Mouse (Mus musculus) intestine, postnatal 0 days (tissue): ENCODE data around the gene Capn8. TPM values are rescaled to one million over a fixed set of nuclear protein-coding genes. Genes with fewer than 3 reads are reported as not detected.

Experiments used
- ATAC-seq: fragments of 200-750 bp; cut with Nextera tagmentation; 2 replicates; pipeline ENCODE4 v1.8.0; 2017; ENCODE audit warnings: mild to moderate bottlenecking, moderate TSS enrichment, moderate library complexity
- H3K27ac ChIP-seq: fragments of 300-500 bp; sonication (generic); 2 replicates; pipeline ENCODE4 v1.5.1; 2014; ENCODE audit warnings: mild to moderate bottlenecking, low read depth, low read length, moderate library complexity
- H3K27me3 ChIP-seq: fragments of 300-500 bp; sonication (generic); replicated peaks from 2 replicates; pipeline ENCODE4 v1.6.1; 2014; ENCODE audit warnings: low read length, mixed read lengths; ENCODE audit not compliant: control insufficient read depth, insufficient read depth
- H3K36me3 ChIP-seq: fragments of 300-500 bp; sonication (generic); 2 replicates; pipeline ENCODE4 v1.6.1; 2014; ENCODE audit warnings: mild to moderate bottlenecking, moderate library complexity; ENCODE audit not compliant: control insufficient read depth, insufficient read depth
- H3K4me1 ChIP-seq: fragments of 300-500 bp; sonication (generic); replicated peaks from 2 replicates; pipeline ENCODE4 v1.6.1; 2014; ENCODE audit warnings: antibody characterized with exemption, low read length, mixed read lengths; ENCODE audit not compliant: control insufficient read depth, insufficient read depth
- H3K4me2 ChIP-seq: fragments of 300-500 bp; sonication (generic); replicated peaks from 2 replicates; pipeline ENCODE4 v1.6.1; 2014; ENCODE audit warnings: low read depth, mild to moderate bottlenecking, moderate library complexity
- H3K4me3 ChIP-seq: fragments of 300-500 bp; sonication (generic); 2 replicates; pipeline ENCODE4 v1.5.1; 2014; ENCODE audit warnings: low read depth, low read length
- H3K9ac ChIP-seq: fragments of 300-500 bp; sonication (generic); 2 replicates; pipeline ENCODE4 v1.6.1; 2014; ENCODE audit warnings: mild to moderate bottlenecking, low read depth, low read length
- H3K9me3 ChIP-seq: fragments of 300-500 bp; sonication (generic); 2 replicates; pipeline ENCODE4 v1.6.1; 2016; ENCODE audit warnings: mixed run types; ENCODE audit not compliant: control insufficient read depth
- CTCF ChIP-seq: sonication (generic); IDR thresholded peaks from 2 replicates; pipeline ENCODE4 v1.5.1; 2016; ENCODE audit warnings: low read depth, mild to moderate bottlenecking, control low read depth, antibody characterized with exemption, moderate library complexity
- WGBS: fragments of 180-500 bp; shearing (Covaris S2); extraction: QIAGEN DNeasy Blood & Tissue Kit; methylation state at CpG from one replicate; pipeline ENCODE4 v1.1.7; 2014; 5-methylcytosine and 5-hydroxymethylcytosine counted together
- polyA plus RNA-seq: library from polyadenylated mRNA; unstranded; fragments of >200 nt; fragmentation: Nextera tagmentation; extraction: Ambion mirVana; gene quantifications from 2 replicates; pipeline ENCODE4 v1.2.1, GENCODE M21; 2015

The Capn8 gene
- polyA plus RNA-seq, 1 experiment from 2014 or later = 1.0 TPM

- WGBS = 41% methylated on average over 14 of the region's 14 CpGs
- H3K36me3 ChIP-seq = no peaks in the 10 kb centered on the region
- H3K9me3 ChIP-seq = no peaks in the 10 kb centered on the region
- no peaks in the 10 kb centered on the region for H3K27me3 ChIP-seq
- peak; percentile 18; the same call in 1 of the 2 replicates for TF ChIP-seq CTCF
- no peak overlapping the region for H3K4me3 ChIP-seq
- no peak overlapping the region for H3K9ac ChIP-seq
- no peaks in the 10 kb centered on the region for H3K4me1 ChIP-seq
- 0 out of 2 replicates have a peak overlapping the region, but pooled peaks have one; percentile 9 for H3K27ac ChIP-seq
- peak overlapping the region; percentile 24; the same call in 1 of the 2 replicates for H3K4me2 ChIP-seq
- 0 out of 2 replicates have a peak, but pooled peaks have one; percentile 26 for ATAC-seq
These were observed 44.5 kb upstream of the Capn8 start for GRCm38 (mm10) chr1:182520091-182520937.

GRCm38 (mm10) chr1:182520938-182521500, 43.8 kb upstream of the Capn8 start:
- 74% methylated on average over 8 of the region's 8 CpGs for WGBS
- H3K9me3 ChIP-seq = no peaks in the 10 kb centered on the region
- H3K27me3 ChIP-seq = no peaks in the 10 kb centered on the region
- H3K9ac ChIP-seq = no peak overlapping the region
- no peak overlapping the region for H3K27ac ChIP-seq
- H3K36me3 ChIP-seq = no peaks in the 10 kb centered on the region
- H3K4me2 ChIP-seq = no peak overlapping the region
- H3K4me3 ChIP-seq = no peak overlapping the region
- TF ChIP-seq CTCF = no peak
- no peak for ATAC-seq
- no peaks in the 10 kb centered on the region for H3K4me1 ChIP-seq

DNA sequence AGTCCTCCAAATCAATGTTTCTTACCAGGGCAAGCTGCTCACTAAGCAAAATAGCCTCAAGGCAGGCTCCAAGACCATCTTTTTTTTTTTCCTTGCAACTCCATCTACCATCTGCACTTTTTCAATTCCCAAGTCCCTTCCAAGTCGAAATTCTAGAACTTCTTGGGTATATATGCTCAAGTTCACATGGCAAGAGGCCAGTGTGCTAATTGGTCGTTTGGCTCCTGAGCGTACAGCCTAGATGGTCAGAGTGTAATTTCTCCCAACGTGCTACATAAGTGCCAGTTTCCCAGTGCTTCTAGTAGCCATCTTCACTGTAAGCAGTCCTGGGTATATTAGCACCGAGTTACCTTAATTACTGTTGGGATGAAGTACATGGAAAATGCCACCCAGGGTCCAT, 41.8 kb upstream of the Capn8 start:
- H3K36me3 ChIP-seq = no peaks in the 10 kb centered on the region
- no peaks in the 10 kb centered on the region for H3K9me3 ChIP-seq
- WGBS = 79% methylated on average over 5 of the region's 5 CpGs
- H3K4me1 ChIP-seq = peaks cover 11% of the 10 kb centered on the region
- no peak for TF ChIP-seq CTCF
- no peaks in the 10 kb centered on the region for H3K27me3 ChIP-seq
- no peak overlapping the region for H3K4me3 ChIP-seq
- no peak overlapping the region for H3K4me2 ChIP-seq
- ATAC-seq = no peak
- H3K27ac ChIP-seq = no peak overlapping the region
- no peak overlapping the region for H3K9ac ChIP-seq

GRCm38 (mm10) chr1:182523692-182524091, 41.1 kb upstream of the Capn8 start:
- Histone ChIP-seq H3K27ac (no peak overlapping the region), H3K9me3 (no peaks in the 10 kb centered on the region), H3K9ac (no peak overlapping the region), H3K4me1 (peaks cover 17% of the 10 kb centered on the region), H3K27me3 (no peaks in the 10 kb centered on the region), H3K36me3 (no peaks in the 10 kb centered on the region), H3K4me2 (no peak overlapping the region), H3K4me3 (no peak overlapping the region)
- 87% methylated on average over 3 of the region's 3 CpGs for WGBS
- ATAC-seq = no peak
- no peak for TF ChIP-seq CTCF

DNA sequence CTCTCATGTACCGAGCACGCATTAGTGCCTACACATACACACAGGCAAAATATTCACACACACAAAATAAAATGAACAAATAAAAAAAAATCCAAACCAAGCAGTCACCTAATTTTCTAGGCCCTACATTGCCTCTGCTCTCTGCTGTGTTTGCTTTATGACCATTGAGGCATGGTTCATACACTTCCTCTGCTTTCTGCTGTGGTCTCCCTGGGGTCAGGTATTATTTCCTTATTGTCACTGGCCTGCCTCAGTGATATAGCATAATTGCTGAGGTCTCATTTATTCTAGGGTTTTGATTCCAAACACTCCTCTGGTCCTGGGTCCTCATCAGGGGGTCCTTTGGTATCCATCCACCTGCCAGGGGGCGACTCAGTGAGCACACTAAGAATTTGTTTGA, 39.2 kb upstream of the Capn8 start:
- Histone ChIP-seq H3K27ac (no peak overlapping the region), H3K9me3 (no peaks in the 10 kb centered on the region), H3K4me3 (no peak overlapping the region), H3K4me1 (peaks cover 19% of the 10 kb centered on the region), H3K27me3 (no peaks in the 10 kb centered on the region), H3K36me3 (no peaks in the 10 kb centered on the region), H3K9ac (no peak overlapping the region), H3K4me2 (no peak overlapping the region)
- ATAC-seq = no peak
- no peak for TF ChIP-seq CTCF
- 95% methylated on average over 3 of the region's 3 CpGs for WGBS

DNA sequence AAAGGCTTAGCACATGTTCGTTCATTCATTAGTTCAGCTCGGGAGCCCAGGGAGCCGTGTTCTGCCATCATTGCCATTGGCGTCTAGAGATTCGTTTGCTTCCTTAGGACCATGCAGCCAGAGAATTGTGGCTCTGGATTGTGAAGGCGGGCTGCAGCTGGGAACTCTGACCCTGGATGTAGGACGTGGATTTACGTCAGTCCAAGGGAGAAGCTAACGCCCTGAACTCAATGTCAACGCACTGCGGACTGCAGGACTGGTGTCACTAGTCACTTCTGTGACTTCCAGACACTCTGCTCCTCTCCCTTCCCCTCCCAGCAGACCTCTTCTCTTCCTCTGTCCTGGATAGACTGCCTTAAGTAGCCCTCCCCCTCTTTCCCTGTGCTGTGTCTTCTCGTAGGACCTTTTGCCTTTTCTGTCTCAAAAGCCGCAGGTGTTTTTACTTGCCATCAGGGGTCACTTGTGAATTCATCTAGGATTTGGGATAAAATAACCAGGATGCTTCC, 37.5 kb upstream of the Capn8 start:
- no peak overlapping the region for H3K4me3 ChIP-seq
- 0 out of 2 replicates have a peak, but pooled peaks cover 3% of the 10 kb centered on the region for H3K9me3 ChIP-seq
- H3K9ac ChIP-seq = no peak overlapping the region
- H3K27me3 ChIP-seq = no peaks in the 10 kb centered on the region
- WGBS = 50% methylated on average over 13 of the region's 13 CpGs
- ATAC-seq = no peak
- H3K36me3 ChIP-seq = no peaks in the 10 kb centered on the region
- no peak for TF ChIP-seq CTCF
- peak overlapping the region; percentile 52 for H3K4me2 ChIP-seq
- peaks cover 19% of the 10 kb centered on the region for H3K4me1 ChIP-seq
- peak overlapping the region; percentile 66 for H3K27ac ChIP-seq
